ENCODE assay signal across 10 mouse cellular contexts in the genomic region with DNA sequence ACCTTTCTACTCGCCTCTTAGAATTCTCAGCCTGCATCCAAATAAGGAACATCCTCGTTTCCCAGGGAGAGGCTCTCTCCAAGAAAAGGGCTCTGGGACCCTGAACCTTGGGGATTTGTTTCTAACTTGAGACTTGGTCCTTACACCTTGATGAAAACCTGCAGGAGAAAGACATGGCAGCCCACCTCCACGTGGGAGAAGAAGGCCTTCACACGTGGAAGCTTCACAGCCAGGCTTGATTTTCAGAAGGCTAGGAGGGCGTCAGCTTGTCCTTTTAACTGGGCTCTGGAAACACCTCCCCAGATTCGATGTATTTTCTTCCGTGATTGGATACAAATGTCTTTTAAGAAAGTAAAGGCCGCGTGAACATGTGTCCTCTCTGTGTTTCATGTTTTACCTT. TPM values are rescaled to one million over a fixed set of nuclear protein-coding genes. Genes with fewer than 3 reads are reported as not detected.
DNase-seq lines count a peak whose midpoint lies in the region; ATAC-seq and TF ChIP-seq lines count a peak whose summit lies in the region.
"Had no signal": no experiment of that assay in that cellular context is flagged by ENCODE, and none has a peak within 500 bp of the region (broad histone marks: within the 10 kb centered on the region; RNA-seq: fewer than 3 reads in every experiment).

No protein-coding gene starts in this region.

- no peak for TF ChIP-seq POLR2A in ES-Bruce4 (IDR thresholded peaks at IDR 0.05; ENCODE audit: insufficient read depth, low read length)

- TF ChIP-seq CTCF in ES-Bruce4 (IDR thresholded peaks at IDR 0.05; ENCODE audit: low read depth, low read length), result no peak

- no peak overlapping the region for H3K27ac ChIP-seq in ES-Bruce4 (ENCODE audit: insufficient read depth, low read length)
- H3K27ac ChIP-seq in hindbrain, embryonic 13.5 days, result no peak overlapping the region
- H3K27ac ChIP-seq in midbrain, embryonic 10.5 days (replicated peaks), result no peak overlapping the region

- H3K4me1 ChIP-seq in ES-Bruce4 (ENCODE audit: control insufficient read depth, insufficient read depth, low read length), result no peaks in the 10 kb centered on the region
- H3K4me1 ChIP-seq in hindbrain, embryonic 13.5 days (replicated peaks), result peaks cover 23% of the 10 kb centered on the region
- H3K4me1 ChIP-seq in midbrain, embryonic 10.5 days, result peaks cover 25% of the 10 kb centered on the region

- peaks cover 6% of the 10 kb centered on the region; the same call in 1 of the 2 replicates for H3K27me3 ChIP-seq in ES-Bruce4 (ENCODE audit: control insufficient read depth, insufficient read depth, low read length, poor library complexity, severe bottlenecking)
- H3K27me3 ChIP-seq in hindbrain, embryonic 13.5 days, result peaks cover 45% of the 10 kb centered on the region
- H3K27me3 ChIP-seq in midbrain, embryonic 10.5 days (ENCODE audit: low read depth, poor library complexity, severe bottlenecking), result peaks cover 46% of the 10 kb centered on the region

- intact Hi-C loops in heart, postnatal 14 days (cut with DNase I), result no loop called here

- no peak overlapping the region for H3K9ac ChIP-seq in ES-Bruce4 (ENCODE audit: low read depth, poor library complexity, severe bottlenecking)
- H3K9ac ChIP-seq in hindbrain, embryonic 13.5 days, result peak overlapping the region; percentile 72; the same call in 1 of the 2 replicates

- H3K9me3 ChIP-seq in ES-Bruce4 (replicated peaks; ENCODE audit: control insufficient read depth, insufficient read depth, low read length, poor library complexity, severe bottlenecking), result no peaks in the 10 kb centered on the region
- H3K9me3 ChIP-seq in hindbrain, embryonic 13.5 days, result no peaks in the 10 kb centered on the region
- no peaks in the 10 kb centered on the region for H3K9me3 ChIP-seq in midbrain, embryonic 10.5 days (replicated peaks)

- H3K4me3 ChIP-seq in ES-Bruce4 (ENCODE audit: low read depth, low read length), result peak overlapping the region; percentile 71
- peak overlapping the region; percentile 65 for H3K4me3 ChIP-seq in hindbrain, embryonic 13.5 days
- peak overlapping the region; percentile 76 for H3K4me3 ChIP-seq in midbrain, embryonic 10.5 days

- no peaks in the 10 kb centered on the region for H3K36me3 ChIP-seq in ES-Bruce4 (ENCODE audit: control insufficient read depth, insufficient read depth, low read length, poor library complexity, severe bottlenecking)
- H3K36me3 ChIP-seq in hindbrain, embryonic 13.5 days, result no peaks in the 10 kb centered on the region
- H3K36me3 ChIP-seq in midbrain, embryonic 10.5 days, result no peaks in the 10 kb centered on the region

- no peak for TF ChIP-seq EP300 in ES-Bruce4 (IDR thresholded peaks at IDR 0.05; ENCODE audit: insufficient read depth, low read depth, low read length)

- 26% methylated on average over 9 of the region's 9 CpGs for WGBS in hindbrain, embryonic 13.5 days
- WGBS in midbrain, embryonic 10.5 days, result 28% methylated on average over 9 of the region's 9 CpGs

- DNase-seq in heart, adult 11 months, result peak; percentile 53
- DNase-seq in heart, postnatal 14 days, result no peak
- no peak for DNase-seq in midbrain, embryonic 10.5 days (ENCODE audit: low spot score)
- no peak for DNase-seq in c-Kit-positive CD71-positive TER-119-positive erythroid progenitor cells, embryonic 14.5 days (ENCODE audit: low spot score)
- DNase-seq in adrenal gland, postnatal 10 days, result no peak
- DNase-seq in B cell, adult 2 months, result no peak
- DNase-seq: thymus, adult 2 months had no signal

- ATAC-seq in hindbrain, embryonic 13.5 days (ENCODE audit: low FRiP score), result no peak

- H3K4me2 ChIP-seq in hindbrain, embryonic 13.5 days, result peak overlapping the region; percentile 100

RNA-seq across cellular contexts. Expression of a gene that starts 11.2 kb away (rescaled TPM):
- total RNA-seq in heart, postnatal 14 days (2021), result under 1 TPM; 0.37 to 0.38 TPM
- polyA plus RNA-seq in ES-Bruce4 (2011; ENCODE audit: insufficient read depth, insufficient read length, low read depth, missing spikeins), result not detected in 2 replicates
- 0.36 and 0.40 TPM in 2 replicates for polyA plus RNA-seq in hindbrain, embryonic 13.5 days (2015; fragmentation: Nextera tagmentation; extraction: Ambion mirVana)
- polyA plus RNA-seq in midbrain, embryonic 10.5 days (2016; fragmentation: Nextera tagmentation; extraction: Ambion mirVana), result 3.3 and 3.7 TPM in 2 replicates
- 1 to 10 TPM in 1 of 2 experiments, under 1 TPM in 1; 1.00 to 5.0 TPM for total RNA-seq in adrenal gland, postnatal 10 days (2021)
- total RNA-seq: common myeloid progenitor, adult 5-6 weeks had no signal
- polyA plus RNA-seq: thymus, adult 2 months had no signal
